Mouse (Mus musculus): ENCODE data around the gene Phxr2.

DNA sequence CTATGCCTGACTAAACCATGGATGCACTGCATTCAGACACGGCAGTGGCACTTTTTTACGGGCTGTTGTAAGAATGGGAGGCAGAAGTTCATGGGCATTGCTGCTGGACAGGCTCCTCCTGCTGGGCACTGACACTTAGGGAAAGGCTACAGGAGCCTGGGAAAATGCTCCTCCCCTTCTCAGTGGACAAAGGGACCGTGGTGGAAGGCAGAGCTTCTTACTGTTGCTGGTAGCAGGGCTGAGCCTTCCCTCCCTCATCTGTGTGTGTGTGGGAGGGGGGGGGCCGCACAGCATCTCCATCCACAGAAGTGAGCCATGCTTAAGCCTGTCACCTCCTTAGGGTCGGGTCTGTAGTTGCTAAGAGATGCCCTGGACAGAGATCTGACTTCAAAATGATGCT, 5.2 kb upstream of the Phxr2 start:
- TF ChIP-seq POLR2A (IDR thresholded peaks at IDR 0.05; ENCODE audit: insufficient read depth, low read depth, low read length), result no peak
- no peak for TF ChIP-seq EP300 (IDR thresholded peaks at IDR 0.05; ENCODE audit: insufficient read depth, low read depth, low read length)
- no peak for TF ChIP-seq CTCF (IDR thresholded peaks at IDR 0.05)

All from heart, adult 2 months (tissue).